Mouse (Mus musculus) right cerebral cortex, adult 18-20 months (tissue): ENCODE data around the gene Exoc3l4.
A peak's percentile ranks its signal among the peaks of the same experiment; 100 is the strongest.

Experiments
- DNase-seq: peaks from one replicate; pipeline ENCODE4 v3.0.0; 2022; ENCODE audit warnings: mixed read lengths

Gene Exoc3l4

GRCm38 (mm10) chr12:111436640-111437039, 19.8 kb downstream of the Exoc3l4 start:
- peak; percentile 34 for DNase-seq

- no peak for DNase-seq
Measured at GRCm38 (mm10) chr12:111437222-111437900, 20.5 kb downstream of the Exoc3l4 start.

- no peak for DNase-seq
Measured at GRCm38 (mm10) chr12:111438850-111439249, 22.0 kb downstream of the Exoc3l4 start.

GRCm38 (mm10) chr12:111440701-111441373, 24.0 kb downstream of the Exoc3l4 start:
- DNase-seq, result no peak

GRCm38 (mm10) chr12:111441523-111441922, 24.7 kb downstream of the Exoc3l4 start:
- DNase-seq, result peak; percentile 58

GRCm38 (mm10) chr12:111442309-111443010, 25.6 kb downstream of the Exoc3l4 start, which contains the start of gene Tnfaip2:
Gene Tnfaip2, plus strand, starts transcription at chr12:111442469.
- DNase-seq, result no peak

GRCm38 (mm10) chr12:111443011-111443870, 26.4 kb downstream of the Exoc3l4 start:
- DNase-seq, result no peak

- DNase-seq, result no peak
Measured at GRCm38 (mm10) chr12:111443921-111444831, 27.4 kb downstream of the Exoc3l4 start.

GRCm38 (mm10) chr12:111445161-111445889, 28.5 kb downstream of the Exoc3l4 start:
- no peak for DNase-seq

GRCm38 (mm10) chr12:111445890-111446613, 29.2 kb downstream of the Exoc3l4 start:
- no peak for DNase-seq

GRCm38 (mm10) chr12:111446745-111447144, 29.9 kb downstream of the Exoc3l4 start:
- no peak for DNase-seq

- DNase-seq, result no peak
Measured at GRCm38 (mm10) chr12:111447350-111447749, 30.5 kb downstream of the Exoc3l4 start.

- DNase-seq, result no peak
Measured at GRCm38 (mm10) chr12:111447898-111448760, 31.3 kb downstream of the Exoc3l4 start.

- DNase-seq, result no peak
Measured at GRCm38 (mm10) chr12:111448931-111449705, 32.3 kb downstream of the Exoc3l4 start.

GRCm38 (mm10) chr12:111450359-111450758, 33.5 kb downstream of the Exoc3l4 start:
- no peak for DNase-seq

- DNase-seq, result no peak
Measured at GRCm38 (mm10) chr12:111451561-111451960, 34.7 kb downstream of the Exoc3l4 start.

- no peak for DNase-seq
Measured at GRCm38 (mm10) chr12:111454021-111454420, 37.2 kb downstream of the Exoc3l4 start.

GRCm38 (mm10) chr12:111454543-111455280, 37.9 kb downstream of the Exoc3l4 start:
- no peak for DNase-seq
